Mouse (Mus musculus) heart, postnatal 0 days (tissue): ENCODE measurements around the gene Abcg8.

Source experiments
- CTCF ChIP-seq: IDR thresholded peaks from 2 replicates; pipeline ENCODE4 v1.5.1; 2016; ENCODE audit warnings: antibody characterized with exemption, control low read depth, low read depth
- EP300 ChIP-seq: IDR thresholded peaks from 2 replicates; pipeline ENCODE4 v1.6.1; 2016; ENCODE audit warnings: antibody characterized with exemption, low read depth

GRCm38 (mm10) chr17:84645894-84646293 lies 30.2 kb upstream of the Abcg8 start:
- no peak for TF ChIP-seq EP300
- TF ChIP-seq CTCF: no peak
